Mouse (Mus musculus) adrenal gland, postnatal 14 days (tissue): ENCODE results near the gene Wwp2. TPM values are rescaled to one million over a fixed set of nuclear protein-coding genes. Genes with fewer than 3 reads are reported as not detected.

Source experiments
- DNase-seq: peaks from one replicate; pipeline ENCODE4 v3.0.0; 2021; ENCODE audit warnings: mixed read lengths
- total RNA-seq: library from RNA; stranded (reverse); gene quantifications from 2 replicates; pipeline ENCODE4 v1.2.3, GENCODE M21; 2021

The Wwp2 gene
- total RNA-seq, 1 experiment from 2014 or later: 27.7 TPM

- no peak for DNase-seq
Measured at GRCm38 (mm10) chr8:107510766-107511165, 74.6 kb downstream of the Wwp2 start.

GRCm38 (mm10) chr8:107513249-107513648, 77.1 kb downstream of the Wwp2 start:
- DNase-seq: no peak

GRCm38 (mm10) chr8:107514949-107515721, 79.0 kb downstream of the Wwp2 start:
- peak; percentile 33 for DNase-seq

GRCm38 (mm10) chr8:107518726-107519125, 82.6 kb downstream of the Wwp2 start:
- no peak for DNase-seq

- peak; percentile 17 for DNase-seq
Measured at GRCm38 (mm10) chr8:107519860-107520259, 83.7 kb downstream of the Wwp2 start.

- DNase-seq: no peak
Measured at GRCm38 (mm10) chr8:107521788-107522554, 85.8 kb downstream of the Wwp2 start.

- no peak for DNase-seq
Measured at GRCm38 (mm10) chr8:107522555-107522833, 86.3 kb downstream of the Wwp2 start.

GRCm38 (mm10) chr8:107524535-107524934, 88.4 kb downstream of the Wwp2 start:
- no peak for DNase-seq

GRCm38 (mm10) chr8:107528786-107529185, 92.6 kb downstream of the Wwp2 start:
- no peak for DNase-seq

- DNase-seq: no peak
Measured at GRCm38 (mm10) chr8:107537472-107537871, 101.3 kb downstream of the Wwp2 start.

- DNase-seq: no peak
Measured at GRCm38 (mm10) chr8:107540623-107541022, 104.5 kb downstream of the Wwp2 start.

GRCm38 (mm10) chr8:107541369-107541768, 105.2 kb downstream of the Wwp2 start:
- DNase-seq: no peak

- peak; percentile 37 for DNase-seq
Measured at GRCm38 (mm10) chr8:107542151-107542550, 106.0 kb downstream of the Wwp2 start.

- DNase-seq: no peak
Measured at GRCm38 (mm10) chr8:107543714-107544113, 107.5 kb downstream of the Wwp2 start.

- no peak for DNase-seq
Measured at GRCm38 (mm10) chr8:107544211-107544610, 108.0 kb downstream of the Wwp2 start.

GRCm38 (mm10) chr8:107544651-107545174, 108.5 kb downstream of the Wwp2 start:
- DNase-seq: no peak

GRCm38 (mm10) chr8:107545621-107546152, 109.5 kb downstream of the Wwp2 start:
- DNase-seq: no peak

GRCm38 (mm10) chr8:107546154-107546553, 110.0 kb downstream of the Wwp2 start:
- DNase-seq: no peak

- DNase-seq: no peak
Measured at GRCm38 (mm10) chr8:107546817-107547216, 110.7 kb downstream of the Wwp2 start.

GRCm38 (mm10) chr8:107552234-107552633, 116.1 kb downstream of the Wwp2 start:
- no peak for DNase-seq

GRCm38 (mm10) chr8:107555231-107555630, 119.1 kb downstream of the Wwp2 start:
- no peak for DNase-seq

- DNase-seq: no peak
Measured at GRCm38 (mm10) chr8:107556511-107556936, 120.4 kb downstream of the Wwp2 start.
